ENCODE assay signal across 7 mouse cellular contexts in genomic region chr5:135009590-135010319, GRCm38 (mm10). TPM values are rescaled to one million over a fixed set of nuclear protein-coding genes. Genes with fewer than 3 reads are reported as not detected.
DNase-seq lines count a peak whose midpoint lies in the region; ATAC-seq lines count a peak whose summit lies in the region.

No protein-coding gene starts in this region.

- peak overlapping the region; percentile 51 for H3K9ac ChIP-seq in limb, embryonic 12.5 days (replicated peaks)
- H3K9ac ChIP-seq in midbrain, embryonic 14.5 days (replicated peaks; ENCODE audit: low read length): peak overlapping the region; percentile 67

- peak overlapping the region; percentile 91 for H3K27ac ChIP-seq in embryonic facial prominence, embryonic 10.5 days (replicated peaks)
- H3K27ac ChIP-seq in limb, embryonic 12.5 days: peak overlapping the region; percentile 96
- peak overlapping the region; percentile 96 for H3K27ac ChIP-seq in midbrain, embryonic 14.5 days (replicated peaks; ENCODE audit: low read depth, low read length)

- H3K4me2 ChIP-seq in limb, embryonic 12.5 days: peak overlapping the region; percentile 65
- H3K4me2 ChIP-seq in midbrain, embryonic 14.5 days (ENCODE audit: low read length): peak overlapping the region; percentile 71

- peaks cover 14% of the 10 kb centered on the region for H3K27me3 ChIP-seq in embryonic facial prominence, embryonic 10.5 days (replicated peaks; ENCODE audit: low read depth, poor library complexity, severe bottlenecking)
- peaks cover 17% of the 10 kb centered on the region for H3K27me3 ChIP-seq in limb, embryonic 12.5 days
- no peaks in the 10 kb centered on the region for H3K27me3 ChIP-seq in midbrain, embryonic 14.5 days (ENCODE audit: control insufficient read depth, insufficient read depth, low read length)

- H3K9me3 ChIP-seq in embryonic facial prominence, embryonic 10.5 days: no peaks in the 10 kb centered on the region
- H3K9me3 ChIP-seq in limb, embryonic 12.5 days: no peaks in the 10 kb centered on the region
- no peaks in the 10 kb centered on the region for H3K9me3 ChIP-seq in midbrain, embryonic 14.5 days (ENCODE audit: control insufficient read depth, low read length)

- WGBS in embryonic facial prominence, embryonic 10.5 days: 1% methylated on average over 36 of the region's 37 CpGs
- WGBS in limb, embryonic 12.5 days: under 1% methylated on average over 37 of the region's 37 CpGs
- under 1% methylated on average over 37 of the region's 37 CpGs for WGBS in midbrain, embryonic 14.5 days

- DNase-seq in adrenal gland, postnatal 14 days: peak; percentile 92
- peak; percentile 90 for DNase-seq in embryonic facial prominence, embryonic 10.5 days (ENCODE audit: low spot score)
- peak; percentile 94 for DNase-seq in kidney, adult 11 months
- DNase-seq in midbrain, embryonic 14.5 days: peak; percentile 91
- DNase-seq in spleen, adult 12 weeks (ENCODE audit: low spot score): peak; percentile 86

- H3K36me3 ChIP-seq in embryonic facial prominence, embryonic 10.5 days (replicated peaks): no peaks in the 10 kb centered on the region
- no peaks in the 10 kb centered on the region for H3K36me3 ChIP-seq in limb, embryonic 12.5 days
- no peaks in the 10 kb centered on the region for H3K36me3 ChIP-seq in midbrain, embryonic 14.5 days (ENCODE audit: control insufficient read depth, insufficient read depth, low read length)

- peaks cover 43% of the 10 kb centered on the region for H3K4me1 ChIP-seq in embryonic facial prominence, embryonic 10.5 days
- peaks cover 31% of the 10 kb centered on the region for H3K4me1 ChIP-seq in limb, embryonic 12.5 days (replicated peaks)
- H3K4me1 ChIP-seq in midbrain, embryonic 14.5 days (ENCODE audit: control insufficient read depth, insufficient read depth, low read length): peaks cover 14% of the 10 kb centered on the region

- peak; percentile 34 for ATAC-seq in granulocyte monocyte progenitor cell, adult 5-6 weeks (replicated peaks; ENCODE audit: poor library complexity, severe bottlenecking)
- ATAC-seq in limb, embryonic 12.5 days (ENCODE audit: insufficient number of reproducible peaks, insufficient read depth, low FRiP score, low TSS enrichment, low read depth): peak; percentile 71
- ATAC-seq in midbrain, embryonic 14.5 days (ENCODE audit: low FRiP score, low TSS enrichment): peak; percentile 82

- peak overlapping the region; percentile 75 for H3K4me3 ChIP-seq in embryonic facial prominence, embryonic 10.5 days
- H3K4me3 ChIP-seq in limb, embryonic 12.5 days (replicated peaks): peak overlapping the region; percentile 56
- H3K4me3 ChIP-seq in midbrain, embryonic 14.5 days (replicated peaks; ENCODE audit: low read depth, low read length): peak overlapping the region; percentile 58

RNA-seq across cellular contexts. Expression of gene Abhd11, which starts 0.8 kb away (rescaled TPM):
- 66.7 and 68.5 TPM in 2 replicates for total RNA-seq in adrenal gland, postnatal 14 days (2021)
- 39.6 and 41.7 TPM in 2 replicates for polyA plus RNA-seq in embryonic facial prominence, embryonic 10.5 days (2016; fragmentation: Nextera tagmentation; extraction: Ambion mirVana)
- total RNA-seq in granulocyte monocyte progenitor cell, adult 5-6 weeks (2014; fragmentation: Nextera tagmentation): 102 and 115 TPM in 2 replicates
- 56.8 and 75.0 TPM in 2 replicates for total RNA-seq in granulocyte monocyte progenitor cell, adult 5-6 weeks (2017)
- 32.6 and 36.7 TPM in 2 replicates for polyA plus RNA-seq in limb, embryonic 12.5 days (2016; fragmentation: Nextera tagmentation; extraction: Ambion mirVana)
- polyA plus RNA-seq in midbrain, embryonic 14.5 days (2014; fragmentation: Nextera tagmentation; extraction: Ambion mirVana): 58.0 and 81.5 TPM in 2 replicates

RNA-seq across cellular contexts. Expression of gene Stx1a, which starts 13.5 kb away (rescaled TPM):
- total RNA-seq in adrenal gland, postnatal 14 days (2021): 5.9 and 10.9 TPM in 2 replicates
- 13.5 and 13.8 TPM in 2 replicates for polyA plus RNA-seq in embryonic facial prominence, embryonic 10.5 days (2016; fragmentation: Nextera tagmentation; extraction: Ambion mirVana)
- 1.2 and 3.6 TPM in 2 replicates for total RNA-seq in granulocyte monocyte progenitor cell, adult 5-6 weeks (2014; fragmentation: Nextera tagmentation)
- not detected in 2 replicates for total RNA-seq in granulocyte monocyte progenitor cell, adult 5-6 weeks (2017)
- polyA plus RNA-seq in limb, embryonic 12.5 days (2016; fragmentation: Nextera tagmentation; extraction: Ambion mirVana): 9.7 and 10.8 TPM in 2 replicates
- polyA plus RNA-seq in midbrain, embryonic 14.5 days (2014; fragmentation: Nextera tagmentation; extraction: Ambion mirVana): 106 and 137 TPM in 2 replicates

RNA-seq across cellular contexts. Expression of gene Cldn3, which starts 23.7 kb away (rescaled TPM):
- total RNA-seq in adrenal gland, postnatal 14 days (2021): 0.90 and 9.0 TPM in 2 replicates
- polyA plus RNA-seq in embryonic facial prominence, embryonic 10.5 days (2016; fragmentation: Nextera tagmentation; extraction: Ambion mirVana): 18.2 and 18.8 TPM in 2 replicates
- total RNA-seq in granulocyte monocyte progenitor cell, adult 5-6 weeks (2014; fragmentation: Nextera tagmentation): not detected in 2 replicates
- not detected in 2 replicates for total RNA-seq in granulocyte monocyte progenitor cell, adult 5-6 weeks (2017)
- polyA plus RNA-seq in limb, embryonic 12.5 days (2016; fragmentation: Nextera tagmentation; extraction: Ambion mirVana): 4.7 and 5.8 TPM in 2 replicates
- 0.81 and 1.3 TPM in 2 replicates for polyA plus RNA-seq in midbrain, embryonic 14.5 days (2014; fragmentation: Nextera tagmentation; extraction: Ambion mirVana)

RNA-seq across cellular contexts. Expression of gene Dnajc30, which starts 54.2 kb away (rescaled TPM):
- total RNA-seq in adrenal gland, postnatal 14 days (2021): 24.5 and 26.2 TPM in 2 replicates
- polyA plus RNA-seq in embryonic facial prominence, embryonic 10.5 days (2016; fragmentation: Nextera tagmentation; extraction: Ambion mirVana): 27.0 and 27.4 TPM in 2 replicates
- total RNA-seq in granulocyte monocyte progenitor cell, adult 5-6 weeks (2014; fragmentation: Nextera tagmentation): 15.7 and 18.7 TPM in 2 replicates
- 5.4 and 6.5 TPM in 2 replicates for total RNA-seq in granulocyte monocyte progenitor cell, adult 5-6 weeks (2017)
- polyA plus RNA-seq in limb, embryonic 12.5 days (2016; fragmentation: Nextera tagmentation; extraction: Ambion mirVana): 31.1 and 31.3 TPM in 2 replicates
- 47.3 and 49.3 TPM in 2 replicates for polyA plus RNA-seq in midbrain, embryonic 14.5 days (2014; fragmentation: Nextera tagmentation; extraction: Ambion mirVana)

RNA-seq across cellular contexts. Expression of gene Bud23, which starts 55.0 kb away (rescaled TPM):
- 45.6 and 51.3 TPM in 2 replicates for total RNA-seq in adrenal gland, postnatal 14 days (2021)
- polyA plus RNA-seq in embryonic facial prominence, embryonic 10.5 days (2016; fragmentation: Nextera tagmentation; extraction: Ambion mirVana): 190 and 194 TPM in 2 replicates
- total RNA-seq in granulocyte monocyte progenitor cell, adult 5-6 weeks (2014; fragmentation: Nextera tagmentation): 80.5 and 90.8 TPM in 2 replicates
- total RNA-seq in granulocyte monocyte progenitor cell, adult 5-6 weeks (2017): 44.9 and 89.9 TPM in 2 replicates
- 150 and 151 TPM in 2 replicates for polyA plus RNA-seq in limb, embryonic 12.5 days (2016; fragmentation: Nextera tagmentation; extraction: Ambion mirVana)
- polyA plus RNA-seq in midbrain, embryonic 14.5 days (2014; fragmentation: Nextera tagmentation; extraction: Ambion mirVana): 63.8 and 71.7 TPM in 2 replicates

Comparison
In these comparisons a context has a peak if more than half of its experiments do, and no peak if none do; other contexts are left out.
1. Peak in every context shown above with its lines: DNase-seq, ATAC-seq, H3K4me3 ChIP-seq and H3K27ac ChIP-seq.